Mouse (Mus musculus) embryonic facial prominence, embryonic 11.5 days (tissue): ENCODE data around the gene Lrsam1. TPM values are rescaled to one million over a fixed set of nuclear protein-coding genes. Genes with fewer than 3 reads are reported as not detected.

Experiments used
- ATAC-seq: fragments of 200-750 bp; cut with Nextera tagmentation; replicated peaks from 2 replicates; pipeline ENCODE4 v1.8.0; 2017; ENCODE audit warnings: low read depth; ENCODE audit not compliant: insufficient number of reproducible peaks, low FRiP score, low TSS enrichment
- DNase-seq: peaks from one replicate; pipeline ENCODE4 v3.0.0-alpha.2; 2015; ENCODE audit warnings: low spot score
- H3K27ac ChIP-seq: fragments of 300-500 bp; sonication (generic); replicated peaks from 2 replicates; pipeline ENCODE4 v1.5.1; 2014; ENCODE audit warnings: mild to moderate bottlenecking, low read depth, low read length, control low read depth
- H3K27me3 ChIP-seq: fragments of 300-500 bp; sonication (generic); 2 replicates; pipeline ENCODE4 v1.6.1; 2014; ENCODE audit warnings: mild to moderate bottlenecking, low read length, moderate library complexity, mixed read lengths; ENCODE audit not compliant: control insufficient read depth, insufficient read depth
- H3K36me3 ChIP-seq: fragments of 300-500 bp; sonication (generic); replicated peaks from 2 replicates; pipeline ENCODE4 v1.6.1; 2014; ENCODE audit warnings: low read depth, mild to moderate bottlenecking, low read length, moderate library complexity, mixed read lengths; ENCODE audit not compliant: control insufficient read depth, insufficient read depth
- H3K4me1 ChIP-seq: fragments of 300-500 bp; sonication (generic); 2 replicates; pipeline ENCODE4 v1.6.1; 2014; ENCODE audit warnings: low read length, mixed read lengths; ENCODE audit not compliant: control insufficient read depth, insufficient read depth
- H3K4me2 ChIP-seq: fragments of 300-500 bp; sonication (generic); 2 replicates; pipeline ENCODE4 v1.6.1; 2014; ENCODE audit warnings: low read depth, mild to moderate bottlenecking, control low read depth, low read length, moderate library complexity
- H3K4me3 ChIP-seq: fragments of 300-500 bp; sonication (generic); 2 replicates; pipeline ENCODE4 v1.5.1; 2014; ENCODE audit warnings: low read depth, low read length, control low read depth
- H3K9ac ChIP-seq: fragments of 300-500 bp; sonication (generic); replicated peaks from 2 replicates; pipeline ENCODE4 v1.6.1; 2014; ENCODE audit warnings: mild to moderate bottlenecking, control low read depth, low read length
- H3K9me3 ChIP-seq: fragments of 300-500 bp; sonication (generic); replicated peaks from 2 replicates; pipeline ENCODE4 v1.6.1; 2016; ENCODE audit warnings: mild to moderate bottlenecking, low read length, inconsistent platforms, mixed read lengths; ENCODE audit not compliant: control insufficient read depth
- WGBS: fragments of 180-500 bp; shearing (Covaris S2); extraction: QIAGEN DNeasy Blood & Tissue Kit; methylation state at CpG from one replicate; pipeline ENCODE4 v1.1.7; 2014; 5-methylcytosine and 5-hydroxymethylcytosine counted together
- polyA plus RNA-seq: library from polyadenylated mRNA; unstranded; fragments of >200 nt; fragmentation: Nextera tagmentation; extraction: Ambion mirVana; gene quantifications from 2 replicates; pipeline ENCODE4 v1.2.1, GENCODE M21; 2014

The Lrsam1 gene
- polyA plus RNA-seq, 1 experiment from 2014 or later, result 5.2 TPM

GRCm38 (mm10) chr2:32876490-32877302, 84.7 kb downstream of the Lrsam1 start:
- peaks cover 21% of the 10 kb centered on the region for H3K4me1 ChIP-seq

GRCm38 (mm10) chr2:32875675-32876489, 85.5 kb downstream of the Lrsam1 start, which contains the start of gene Fam129b:
Gene Fam129b, plus strand, starts transcription at chr2:32876114.
- peak; percentile 92 for DNase-seq

More at GRCm38 (mm10) chr2:32876490-32877302, 84.7 kb downstream of the Lrsam1 start:
- Histone ChIP-seq H3K4me2 (peak overlapping the region; percentile 96), H3K9ac (peak overlapping the region; percentile 96), H3K36me3 (no peaks in the 10 kb centered on the region), H3K27ac (peak overlapping the region; percentile 20; the same call in 1 of the 2 replicates), H3K4me3 (peak overlapping the region; percentile 76), H3K27me3 (no peaks in the 10 kb centered on the region), H3K9me3 (no peaks in the 10 kb centered on the region)
- 1% methylated on average over 20 of the region's 20 CpGs for WGBS
- DNase-seq (no peak), ATAC-seq (peak; percentile 12; the same call in 1 of the 2 replicates)

More at GRCm38 (mm10) chr2:32875675-32876489, 85.5 kb downstream of the Lrsam1 start, which contains the start of gene Fam129b:
- H3K36me3 ChIP-seq, result no peaks in the 10 kb centered on the region
- peak within 1 kb of the TSS; percentile 82 for H3K27ac ChIP-seq
- H3K9ac ChIP-seq, result peak within 1 kb of the TSS; percentile 96
- H3K27me3 ChIP-seq, result no peaks in the 10 kb centered on the region
- peaks cover 14% of the 10 kb centered on the region for H3K4me1 ChIP-seq
- peak within 1 kb of the TSS; percentile 76 for H3K4me3 ChIP-seq
- H3K4me2 ChIP-seq, result peak within 1 kb of the TSS; percentile 96
- under 1% methylated on average over 54 of the region's 68 CpGs for WGBS
- no peaks in the 10 kb centered on the region for H3K9me3 ChIP-seq
- peak; percentile 82 for ATAC-seq

Other genes starting within 250 kb of the Lrsam1 start
- 79.2 and 89.8 TPM in 2 replicates for gene Cdk9, start 248.5 kb downstream of the Lrsam1 start, polyA plus RNA-seq
- gene Sh2d3c, start 240.6 kb downstream of the Lrsam1 start, polyA plus RNA-seq, result 21.1 and 22.2 TPM in 2 replicates
- 0.31 and 0.75 TPM in 2 replicates for gene 6330409D20Rik, start 220.6 kb downstream of the Lrsam1 start, polyA plus RNA-seq
- gene Tor2a, start 204.4 kb downstream of the Lrsam1 start, polyA plus RNA-seq, result 47.8 and 54.3 TPM in 2 replicates
- gene Ttc16, start 186.0 kb downstream of the Lrsam1 start, polyA plus RNA-seq, result 0.24 TPM in 1 of 2 replicates, not detected in the other
- gene Ptrh1, start 185.8 kb downstream of the Lrsam1 start, polyA plus RNA-seq, result 3.8 and 5.7 TPM in 2 replicates
- gene Cfap157, start 177.2 kb downstream of the Lrsam1 start, polyA plus RNA-seq, result 0.21 TPM in 1 of 2 replicates, not detected in the other
- gene Stxbp1, start 114.4 kb downstream of the Lrsam1 start, polyA plus RNA-seq, result 22.0 and 27.1 TPM in 2 replicates
- gene Fam129b, start 85.5 kb downstream of the Lrsam1 start, polyA plus RNA-seq, result 13.7 and 15.9 TPM in 2 replicates
- gene Rpl12, start 55 bp downstream of the Lrsam1 start, polyA plus RNA-seq, result 162 and 191 TPM in 2 replicates
- gene Slc2a8, start 20.5 kb upstream of the Lrsam1 start, polyA plus RNA-seq, result 10.1 and 10.8 TPM in 2 replicates
- 9.0 and 10.8 TPM in 2 replicates for gene Garnl3, start 170.0 kb upstream of the Lrsam1 start, polyA plus RNA-seq